Mouse (Mus musculus): ENCODE data around the gene Lama2.

DNA sequence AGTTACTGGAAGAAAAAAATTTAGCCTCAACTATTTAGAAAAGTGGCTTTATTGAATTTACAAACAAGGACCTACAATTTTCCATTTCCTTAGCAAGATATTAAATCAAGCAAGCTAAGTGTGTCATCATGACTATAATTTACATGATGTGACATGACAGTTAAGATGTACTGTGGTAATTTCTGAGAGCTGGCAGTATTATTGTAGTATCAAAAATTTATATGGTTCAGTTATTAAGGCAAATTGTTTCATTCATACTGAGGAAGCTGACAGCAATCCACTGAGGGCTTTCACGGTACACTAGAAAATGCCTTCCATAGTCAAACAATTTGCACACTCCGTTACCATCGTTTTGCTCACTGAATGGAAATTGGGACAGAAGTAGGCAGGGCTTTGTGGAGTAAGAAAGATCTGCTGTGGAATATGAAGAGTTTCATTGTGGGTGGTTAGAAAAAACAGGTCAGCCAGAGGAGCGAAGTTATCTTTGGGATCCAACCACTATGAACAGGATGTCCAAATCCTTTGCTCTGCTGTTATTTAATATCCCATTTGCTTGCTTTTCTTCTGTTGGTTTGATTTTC, 297.1 kb downstream of the Lama2 start:
- no peak for TF ChIP-seq CTCF (IDR thresholded peaks at IDR 0.05; ENCODE audit: borderline replicate concordance, extremely low read depth, insufficient read depth, insufficient read length)
- no peak for TF ChIP-seq POLR2A (IDR thresholded peaks at IDR 0.05; ENCODE audit: borderline replicate concordance, extremely low read depth, insufficient read depth, insufficient read length, poor library complexity, severe bottlenecking)

Data from brain, embryonic 14.5 days (tissue).